Mouse (Mus musculus) T-cell, adult 2 months (primary cell): Measurements from ENCODE around the gene Rhox13.

Experiments used
- DNase-seq: peaks from one replicate; pipeline ENCODE4 v3.0.0; 2022; ENCODE audit warnings: low spot score

Rhox13 gene

GRCm38 (mm10) chrX:38120982-38121381 lies at the start of gene Rhox13:
Gene Rhox13, plus strand, starts transcription at chrX:38121219.
- no peak for DNase-seq

GRCm38 (mm10) chrX:38084226-38084625 lies 36.8 kb upstream of the Rhox13 start:
- DNase-seq, result peak; percentile 14

- no peak for DNase-seq
Observed at GRCm38 (mm10) chrX:38085041-38085440, 36.0 kb upstream of the Rhox13 start, which contains the start of gene Rhox11. Gene Rhox11, minus strand, starts transcription at chrX:38085141.

GRCm38 (mm10) chrX:38110807-38111206 lies 10.2 kb upstream of the Rhox13 start, which contains the start of gene Rhox12:
Gene Rhox12, minus strand, starts transcription at chrX:38110907.
- DNase-seq, result no peak

GRCm38 (mm10) chrX:38121478-38121877 lies 459 bp downstream of the Rhox13 start:
- DNase-seq, result no peak

- no peak for DNase-seq
Observed at GRCm38 (mm10) chrX:38159097-38159496, 38.1 kb downstream of the Rhox13 start.

- DNase-seq, result no peak
Observed at GRCm38 (mm10) chrX:38165315-38165714, 44.3 kb downstream of the Rhox13 start.

- no peak for DNase-seq
Observed at GRCm38 (mm10) chrX:38166064-38166463, 45.0 kb downstream of the Rhox13 start.

- DNase-seq, result no peak
Observed at GRCm38 (mm10) chrX:38166592-38166991, 45.6 kb downstream of the Rhox13 start.
